Mouse (Mus musculus) embryonic facial prominence, embryonic 10.5 days (tissue): Measurements from ENCODE around the gene Atg16l1. TPM values are rescaled to one million over a fixed set of nuclear protein-coding genes. Genes with fewer than 3 reads are reported as not detected.
A peak's percentile ranks its signal among the peaks of the same experiment; 100 is the strongest.
"Not testable (repeated sequence)": the region's sequence is repeated elsewhere in the genome, so short reads cannot be mapped to it uniquely, and the experiment has no call there.

ENCODE experiments used
- DNase-seq: peaks from one replicate; pipeline ENCODE4 v3.0.0-alpha.2; 2017; ENCODE audit warnings: low spot score
- H3K27ac ChIP-seq: fragments of 300-500 bp; sonication (generic); replicated peaks from 2 replicates; pipeline ENCODE4 v1.5.1; 2016; ENCODE audit warnings: mild to moderate bottlenecking
- H3K27me3 ChIP-seq: fragments of 300-500 bp; sonication (generic); replicated peaks from 2 replicates; pipeline ENCODE4 v1.6.1; 2016; ENCODE audit warnings: low read depth, mild to moderate bottlenecking; ENCODE audit not compliant: poor library complexity, severe bottlenecking
- H3K36me3 ChIP-seq: fragments of 300-500 bp; sonication (generic); replicated peaks from 2 replicates; pipeline ENCODE4 v1.6.1; 2016; ENCODE audit warnings: mild to moderate bottlenecking, moderate library complexity
- H3K4me1 ChIP-seq: fragments of 300-500 bp; sonication (generic); 2 replicates; pipeline ENCODE4 v1.6.1; 2016
- H3K4me3 ChIP-seq: fragments of 300-500 bp; sonication (generic); 2 replicates; pipeline ENCODE4 v1.5.1; 2016; ENCODE audit warnings: mild to moderate bottlenecking, moderate library complexity
- H3K9me3 ChIP-seq: fragments of 300-500 bp; sonication (generic); 2 replicates; pipeline ENCODE4 v1.6.1; 2016; ENCODE audit warnings: mild to moderate bottlenecking
- whole genome bisulfite sequencing: fragments of 180-500 bp; shearing (Covaris S2); methylation state at CpG from one replicate; pipeline ENCODE4 v1.1.7; 2016; 5-methylcytosine and 5-hydroxymethylcytosine counted together
- polyA plus RNA-seq: library from polyadenylated mRNA; unstranded; fragments of >200 nt; fragmentation: Nextera tagmentation; extraction: Ambion mirVana; gene quantifications from 2 replicates; pipeline ENCODE4 v1.2.1, GENCODE M21; 2016

The Atg16l1 gene
- polyA plus RNA-seq, 1 experiment from 2014 or later: 41.3 TPM

DNA sequence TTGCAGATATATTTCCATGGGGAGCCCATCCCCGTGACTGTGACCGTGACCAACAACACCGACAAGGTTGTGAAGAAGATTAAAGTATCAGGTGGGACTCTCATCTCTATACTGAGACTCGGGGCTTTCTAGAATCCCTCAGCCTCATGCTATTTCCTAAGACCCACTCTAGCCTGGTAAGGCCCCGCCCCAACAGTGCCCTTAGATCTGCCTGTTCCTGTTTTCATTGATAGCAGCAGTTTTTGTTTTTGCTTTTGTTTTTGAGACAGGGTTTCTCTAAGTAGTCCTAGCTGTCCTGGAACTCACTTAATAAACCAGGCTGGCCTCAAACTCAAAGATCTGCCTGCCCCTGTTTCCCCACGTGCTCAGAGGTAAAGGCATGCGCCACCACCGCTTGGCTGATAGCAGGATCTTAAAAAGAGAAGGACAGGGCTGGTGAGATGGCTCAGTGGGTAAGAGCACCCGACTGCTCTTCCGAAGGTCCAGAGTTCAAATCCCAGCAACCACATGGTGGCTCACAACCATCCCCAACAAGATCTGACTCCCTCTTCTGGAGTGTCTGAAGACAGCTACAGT is 68.8 kb downstream of the Atg16l1 start:
- Histone ChIP-seq H3K27me3 (no peaks in the 10 kb centered on the region), H3K27ac (no peak overlapping the region), H3K36me3 (no peaks in the 10 kb centered on the region), H3K4me1 (peaks cover 7% of the 10 kb centered on the region), H3K4me3 (no peak overlapping the region), H3K9me3 (no peaks in the 10 kb centered on the region)
- 92% methylated on average over 10 of the region's 10 CpGs for WGBS
- DNase-seq: no peak

DNA sequence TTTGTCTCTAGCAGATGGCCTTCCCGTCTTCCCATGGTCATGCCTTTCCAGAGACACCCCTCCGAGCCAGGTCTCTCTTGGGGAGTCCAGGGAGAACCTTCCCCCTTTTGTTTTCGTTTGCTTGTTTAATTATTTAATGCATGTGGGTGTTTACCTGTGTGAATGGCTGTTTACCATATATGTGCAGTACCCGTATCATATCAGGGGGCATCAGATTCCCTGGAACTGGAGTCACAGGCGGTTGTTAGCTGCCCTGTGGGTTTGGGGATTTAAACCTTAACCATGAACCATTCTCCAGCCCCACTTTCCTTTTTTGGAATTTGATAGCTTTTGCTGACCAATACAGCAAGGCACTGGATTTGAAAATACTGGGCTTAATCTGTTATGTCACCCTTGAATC is 69.6 kb downstream of the Atg16l1 start:
- peaks cover 12% of the 10 kb centered on the region for H3K4me1 ChIP-seq
- no peak overlapping the region for H3K27ac ChIP-seq
- H3K4me3 ChIP-seq: no peak overlapping the region
- H3K9me3 ChIP-seq: no peaks in the 10 kb centered on the region
- 85% methylated on average over 5 of the region's 5 CpGs for WGBS
- H3K36me3 ChIP-seq: no peaks in the 10 kb centered on the region
- H3K27me3 ChIP-seq: no peaks in the 10 kb centered on the region
- DNase-seq: no peak

DNA sequence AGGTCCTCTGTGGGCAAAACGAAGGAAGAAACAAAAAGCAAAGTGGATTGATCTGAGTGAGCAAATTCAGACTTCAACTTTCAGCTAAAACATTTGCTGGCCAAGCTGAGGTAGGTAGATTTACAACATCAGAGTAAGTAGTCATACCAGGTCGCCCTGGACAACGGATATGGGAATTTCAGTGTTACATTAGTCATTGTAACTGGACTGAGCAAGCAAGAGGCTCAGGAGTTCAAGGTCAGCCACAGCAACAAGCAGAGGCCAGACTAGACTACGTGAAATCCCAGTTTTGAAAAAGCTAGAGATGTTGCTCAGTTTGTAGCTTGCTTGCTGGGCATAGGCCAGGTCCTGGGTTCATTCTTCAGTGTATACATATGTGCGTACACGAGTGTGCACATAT is 70.3 kb downstream of the Atg16l1 start:
- no peaks in the 10 kb centered on the region for H3K9me3 ChIP-seq
- no peak for DNase-seq
- H3K36me3 ChIP-seq: no peaks in the 10 kb centered on the region
- 89% methylated on average over 6 of the region's 6 CpGs for WGBS
- H3K4me3 ChIP-seq: no peak overlapping the region
- no peaks in the 10 kb centered on the region for H3K27me3 ChIP-seq
- peaks cover 12% of the 10 kb centered on the region for H3K4me1 ChIP-seq
- H3K27ac ChIP-seq: no peak overlapping the region

DNA sequence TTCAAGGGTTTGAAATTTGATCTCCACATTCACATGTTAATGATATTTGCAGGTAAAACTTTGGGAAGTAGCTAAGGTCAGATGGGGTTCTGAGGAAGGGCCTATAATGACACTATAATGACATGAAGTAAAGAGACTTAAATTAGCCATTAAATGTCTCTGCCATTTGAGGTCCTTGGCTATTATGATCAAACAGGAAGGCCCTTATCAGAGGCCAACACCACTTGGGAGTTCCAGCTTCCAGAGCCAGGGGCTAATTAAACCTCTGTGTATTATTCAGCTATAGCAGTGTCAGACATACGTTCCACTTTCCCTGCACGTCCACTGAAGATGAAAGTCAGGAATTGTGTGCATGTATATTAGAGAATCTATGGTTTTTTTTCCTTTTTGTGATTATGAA is 70.8 kb downstream of the Atg16l1 start:
- Histone ChIP-seq H3K36me3 (no peaks in the 10 kb centered on the region), H3K27ac (no peak overlapping the region), H3K4me3 (no peak overlapping the region), H3K9me3 (no peaks in the 10 kb centered on the region), H3K4me1 (peaks cover 12% of the 10 kb centered on the region), H3K27me3 (no peaks in the 10 kb centered on the region)
- no peak for DNase-seq
- 73% methylated on average over 2 of the region's 2 CpGs for WGBS

DNA sequence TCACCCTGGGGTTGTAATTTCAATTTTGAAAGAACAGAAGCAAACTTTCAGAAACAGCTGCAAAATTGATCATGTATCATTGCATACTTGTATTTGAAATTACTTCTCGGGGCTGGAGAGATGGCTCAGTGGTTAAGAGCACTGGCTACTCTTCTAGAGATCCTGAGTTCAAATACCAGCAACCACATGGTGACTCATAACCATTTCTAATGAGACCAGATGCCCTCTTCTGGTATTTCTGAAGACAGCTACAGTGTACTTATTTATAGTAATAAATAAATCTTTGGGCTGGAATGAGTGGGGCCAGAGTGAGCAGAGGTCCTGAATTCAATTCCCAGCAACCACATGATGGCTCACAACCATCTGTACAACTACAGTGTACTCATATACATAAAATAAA is 71.8 kb downstream of the Atg16l1 start:
- WGBS: 88% methylated on average over 1 of the region's 1 CpGs
- DNase-seq, H3K4me3 ChIP-seq, H3K27me3 ChIP-seq, H3K27ac ChIP-seq, H3K9me3 ChIP-seq, H3K36me3 ChIP-seq: not testable (repeated sequence)
- H3K4me1 ChIP-seq: peaks cover 12% of the 10 kb centered on the region

DNA sequence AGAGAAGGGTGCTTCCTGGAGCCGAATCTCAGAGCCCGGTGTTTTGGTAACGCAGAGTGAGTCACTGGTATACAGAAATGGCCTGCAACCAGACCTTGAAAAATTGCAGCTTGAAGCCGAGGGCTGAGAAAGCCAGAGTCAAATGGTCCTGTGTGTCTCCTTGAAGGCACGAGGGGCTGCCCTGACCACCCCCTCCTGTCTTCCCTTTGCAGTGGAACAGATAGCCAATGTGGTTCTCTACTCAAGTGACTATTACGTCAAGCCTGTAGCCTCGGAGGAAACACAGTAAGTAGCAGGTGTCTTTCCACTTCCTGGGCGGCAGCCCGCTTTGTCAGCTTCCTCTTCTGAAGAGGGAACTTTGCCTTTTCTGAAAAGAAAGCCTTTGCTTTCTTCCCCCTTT is 72.5 kb downstream of the Atg16l1 start:
- Histone ChIP-seq H3K36me3 (no peaks in the 10 kb centered on the region), H3K4me1 (peaks cover 12% of the 10 kb centered on the region), H3K9me3 (no peaks in the 10 kb centered on the region), H3K27ac (no peak overlapping the region), H3K27me3 (no peaks in the 10 kb centered on the region), H3K4me3 (no peak overlapping the region)
- 73% methylated on average over 9 of the region's 9 CpGs for WGBS
- no peak for DNase-seq

DNA sequence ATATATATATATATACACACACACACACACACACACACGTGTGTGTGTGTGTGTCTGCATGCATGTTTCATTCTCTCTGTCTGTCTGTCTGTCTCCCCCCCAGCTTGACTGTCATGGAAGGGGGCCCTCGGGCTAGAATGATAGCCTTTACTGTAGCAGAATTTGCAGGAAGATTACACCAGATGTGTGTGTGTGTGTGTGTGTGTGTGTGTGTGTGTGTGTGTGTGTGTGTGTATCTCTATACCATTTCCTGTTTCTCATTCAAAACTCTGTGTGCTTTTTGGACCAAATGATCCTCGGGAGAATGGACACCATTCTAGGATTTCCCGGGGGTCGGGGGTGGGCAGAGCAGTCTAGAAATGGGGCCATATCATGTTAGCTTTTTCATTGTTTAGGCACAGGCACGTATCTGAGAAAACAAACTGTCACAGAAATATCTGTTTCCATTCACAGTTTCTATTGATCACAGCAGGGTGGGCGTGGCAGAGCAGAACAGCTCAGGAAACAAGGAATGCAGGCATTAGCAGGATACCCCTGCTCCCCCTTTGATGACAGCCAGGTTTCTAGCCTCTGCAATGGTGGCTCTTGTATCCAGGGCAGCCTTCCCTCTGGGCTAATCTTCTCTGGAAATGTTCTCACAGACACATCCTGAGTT is 73.4 kb downstream of the Atg16l1 start:
- no peaks in the 10 kb centered on the region for H3K27me3 ChIP-seq
- DNase-seq: no peak
- no peak overlapping the region for H3K27ac ChIP-seq

DNA sequence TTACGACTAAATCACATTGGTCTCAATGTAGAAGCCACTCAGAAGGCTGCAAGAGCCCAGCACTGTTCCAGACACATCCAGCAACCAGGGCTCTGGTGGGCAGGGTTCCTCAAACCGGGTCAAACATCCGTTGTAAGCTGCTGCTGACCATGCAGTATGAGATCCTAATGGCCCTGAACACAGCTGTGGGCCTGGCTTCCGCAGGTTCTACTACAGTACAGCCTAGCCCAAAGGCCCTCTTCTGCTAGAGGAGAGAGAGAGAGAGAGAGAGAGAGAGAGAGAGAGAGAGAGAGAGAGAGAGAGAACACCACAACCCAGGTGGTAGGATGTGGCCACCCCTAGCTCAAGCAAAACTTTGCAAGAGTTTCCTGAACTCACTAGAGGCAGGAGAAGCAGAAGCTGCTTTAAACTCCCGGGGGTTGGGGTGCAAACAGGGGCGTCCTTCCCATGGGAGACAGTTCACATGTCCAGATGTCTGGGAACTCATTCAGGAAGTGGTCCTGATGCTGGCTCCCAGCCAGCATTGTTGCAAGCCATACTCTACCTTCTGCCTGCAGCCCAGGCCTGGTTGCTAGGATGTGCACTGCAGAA is 74.0 kb downstream of the Atg16l1 start:
- Histone ChIP-seq H3K27ac (peak overlapping the region; percentile 19; the same call in 1 of the 2 replicates), H3K9me3 (no peaks in the 10 kb centered on the region), H3K27me3 (no peaks in the 10 kb centered on the region), H3K36me3 (no peaks in the 10 kb centered on the region), H3K4me1 (peaks cover 12% of the 10 kb centered on the region), H3K4me3 (no peak overlapping the region)
- no peak for DNase-seq
- WGBS: 70% methylated on average over 6 of the region's 6 CpGs

More for the DNA sequence above, 73.4 kb downstream of the Atg16l1 start:
- no peak overlapping the region for H3K4me3 ChIP-seq
- no peaks in the 10 kb centered on the region for H3K36me3 ChIP-seq
- peaks cover 12% of the 10 kb centered on the region for H3K4me1 ChIP-seq
- 56% methylated on average over 7 of the region's 7 CpGs for WGBS
- H3K9me3 ChIP-seq: no peaks in the 10 kb centered on the region

DNA sequence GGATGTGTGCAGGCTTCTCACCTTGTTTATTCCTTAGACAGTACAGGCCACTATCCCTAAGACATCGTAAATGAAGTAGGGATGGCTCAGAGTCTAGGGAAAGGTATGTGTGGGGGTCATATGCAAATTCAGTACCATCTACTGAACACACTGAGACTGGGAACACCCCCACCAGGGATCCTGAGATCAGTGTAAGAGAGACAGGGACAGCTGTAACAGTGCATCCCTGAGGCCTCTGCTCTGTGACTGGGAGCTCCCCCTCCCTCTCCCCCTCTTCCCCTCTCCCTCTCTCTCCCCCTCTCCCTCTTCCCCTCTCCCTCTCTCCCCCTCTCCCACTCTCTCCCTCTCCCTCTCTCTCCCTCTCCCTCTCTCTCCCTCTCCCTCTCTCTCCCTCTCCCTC is 80.8 kb downstream of the Atg16l1 start:
- 60% methylated on average over 1 of the region's 1 CpGs for WGBS
- Histone ChIP-seq H3K27me3 (no peaks in the 10 kb centered on the region), H3K27ac (0 out of 2 replicates have a peak overlapping the region, but pooled peaks have one; percentile 61), H3K4me1 (peaks cover 11% of the 10 kb centered on the region), H3K4me3 (no peak overlapping the region), H3K9me3 (no peaks in the 10 kb centered on the region), H3K36me3 (no peaks in the 10 kb centered on the region)
- DNase-seq: no peak

DNA sequence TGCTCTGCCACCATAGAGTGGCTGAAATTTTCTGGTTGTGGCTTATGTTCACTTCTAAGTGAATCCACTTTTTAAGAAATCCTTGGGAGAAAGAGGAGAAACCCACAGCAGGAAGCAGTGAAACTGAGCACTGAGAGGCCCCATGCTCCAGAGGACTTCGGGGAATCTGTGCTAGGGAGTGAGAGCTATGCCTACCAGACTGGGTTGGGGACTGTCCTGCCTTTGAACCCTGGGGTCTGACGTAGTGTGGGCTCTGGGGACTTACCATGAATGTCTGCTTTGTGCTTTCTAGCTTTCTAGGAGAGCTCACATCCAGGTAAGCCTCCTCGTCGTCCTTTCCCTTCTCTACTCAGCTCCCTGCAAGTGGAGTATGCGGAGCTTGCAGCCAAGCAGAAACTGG is 81.3 kb downstream of the Atg16l1 start:
- Histone ChIP-seq H3K4me1 (peaks cover 11% of the 10 kb centered on the region), H3K27ac (peak overlapping the region; percentile 61), H3K4me3 (no peak overlapping the region), H3K27me3 (no peaks in the 10 kb centered on the region), H3K36me3 (no peaks in the 10 kb centered on the region), H3K9me3 (no peaks in the 10 kb centered on the region)
- 33% methylated on average over 5 of the region's 5 CpGs for WGBS
- DNase-seq: peak; percentile 30

DNA sequence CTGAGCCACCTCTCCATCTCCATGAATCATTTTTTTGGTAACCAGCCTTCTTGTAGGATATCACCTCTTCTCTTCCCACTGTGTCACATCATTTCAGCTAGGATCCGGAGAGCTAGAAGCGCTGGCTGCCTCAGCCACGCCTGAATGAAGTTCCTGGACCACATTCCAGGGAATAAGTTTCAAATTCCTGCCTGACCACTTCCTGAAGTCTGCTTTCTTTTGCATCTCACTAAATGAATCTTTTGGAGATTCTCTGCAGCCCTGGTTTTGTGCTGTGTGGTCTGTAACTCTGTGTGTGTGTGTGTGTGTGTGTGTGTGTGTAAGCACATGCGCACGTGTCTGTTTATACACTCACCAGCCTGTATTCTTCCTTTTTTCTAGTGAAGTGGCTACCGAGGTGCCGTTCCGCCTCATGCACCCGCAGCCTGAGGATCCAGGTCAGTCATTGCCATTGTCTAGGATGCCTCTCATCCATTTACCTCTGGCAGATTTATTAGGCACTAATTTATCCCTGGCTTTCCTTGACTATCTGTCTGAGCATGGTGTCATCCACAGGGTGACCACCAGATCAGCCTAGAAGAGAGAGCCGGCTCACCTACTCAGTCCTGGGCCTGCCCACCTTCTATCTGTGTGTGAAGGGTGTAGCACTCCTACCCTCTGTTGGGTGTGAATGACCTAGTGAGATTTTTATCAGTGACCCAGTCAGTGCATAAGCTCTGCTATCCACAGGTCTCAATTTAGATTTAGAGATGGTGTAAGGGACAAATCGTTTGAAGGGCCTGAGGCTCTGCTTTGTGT is 84.9 kb downstream of the Atg16l1 start:
- DNase-seq: no peak
- H3K4me3 ChIP-seq: no peak overlapping the region
- H3K4me1 ChIP-seq: peaks cover 11% of the 10 kb centered on the region
- H3K36me3 ChIP-seq: no peaks in the 10 kb centered on the region
- no peaks in the 10 kb centered on the region for H3K9me3 ChIP-seq
- no peaks in the 10 kb centered on the region for H3K27me3 ChIP-seq
- H3K27ac ChIP-seq: no peak overlapping the region
- WGBS: 75% methylated on average over 11 of the region's 11 CpGs
